Mouse (Mus musculus): ENCODE data around the gene Tspan18.

DNA sequence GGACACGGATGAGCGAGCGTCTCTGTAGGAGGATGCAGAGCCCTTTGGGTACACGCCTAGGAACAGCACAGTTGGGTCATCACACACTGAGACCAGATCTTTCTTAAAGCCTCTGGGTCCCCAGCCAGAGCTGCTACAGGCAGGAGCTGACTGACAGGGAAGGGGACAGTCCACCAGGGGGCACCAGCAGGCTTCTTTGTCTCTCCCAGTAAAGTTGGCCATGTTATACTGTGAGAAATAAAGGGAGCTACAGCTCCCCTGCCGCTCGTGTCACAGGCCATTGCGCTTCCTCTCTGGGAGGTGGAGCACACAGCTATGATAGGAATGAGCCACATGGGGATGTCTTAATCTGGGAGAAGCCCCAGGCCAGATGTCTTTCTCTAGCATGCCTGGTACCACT, 117.3 kb downstream of the Tspan18 start:
- TF ChIP-seq POLR2A (IDR thresholded peaks at IDR 0.05; ENCODE audit: insufficient read depth, low read depth, low read length) (no peak), EP300 (IDR thresholded peaks at IDR 0.05; ENCODE audit: insufficient read depth, low read depth, low read length) (peak; percentile 20; the same call in 1 of the 2 replicates), CTCF (IDR thresholded peaks at IDR 0.05) (peak; percentile 100; the same call in 1 of the 2 replicates)

All from heart, adult 2 months (tissue).